Mouse (Mus musculus) CD4-positive, CD25-positive, alpha-beta regulatory T cell, adult 2 months (primary cell): ENCODE data around the gene Ston2.
A peak's percentile ranks its signal among the peaks of the same experiment; 100 is the strongest.

Experiments
- DNase-seq: peaks from one replicate; pipeline ENCODE4 v3.0.0-alpha.2; 2012; ENCODE audit warnings: low read depth, low spot score

Gene Ston2

DNA sequence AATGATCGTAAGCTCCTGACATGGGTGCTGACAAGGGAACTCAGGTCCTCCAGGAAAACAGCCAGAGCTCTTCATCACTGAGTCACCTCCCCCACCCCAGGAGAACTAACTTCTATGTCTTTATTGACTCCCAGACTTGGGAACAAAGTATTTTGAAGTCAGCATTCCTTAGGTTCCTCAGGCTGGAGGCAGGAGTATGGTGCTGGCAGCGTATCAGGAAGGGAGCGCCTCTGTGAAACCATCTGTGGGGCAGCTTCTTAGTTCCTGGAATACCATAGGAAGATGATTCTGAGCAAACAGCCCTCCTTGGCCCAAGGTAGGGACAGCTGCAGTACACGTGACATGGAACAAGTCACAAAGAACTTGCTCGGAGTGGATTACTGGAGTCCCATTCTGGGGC, 84.7 kb downstream of the Ston2 start:
- DNase-seq = no peak

DNA sequence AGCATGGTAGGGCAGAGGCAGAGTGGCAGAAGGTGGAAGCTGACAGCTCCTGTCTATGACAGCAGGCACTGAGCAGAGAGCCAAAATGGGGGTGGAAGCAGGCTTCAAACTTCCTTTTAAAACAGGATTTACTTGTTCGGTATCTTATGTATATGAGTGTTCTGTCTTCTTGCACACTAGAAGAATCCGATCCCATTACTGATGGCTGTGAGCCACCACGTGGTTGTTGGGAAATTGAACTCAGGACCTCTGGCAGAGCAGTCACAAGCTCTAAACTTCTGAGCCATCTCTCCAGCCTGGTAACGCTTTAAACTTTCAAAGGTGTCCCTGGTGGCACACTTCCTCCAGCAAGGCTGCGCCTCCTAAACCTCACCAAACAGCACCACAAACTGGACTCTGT, 85.4 kb downstream of the Ston2 start:
- no peak for DNase-seq

DNA sequence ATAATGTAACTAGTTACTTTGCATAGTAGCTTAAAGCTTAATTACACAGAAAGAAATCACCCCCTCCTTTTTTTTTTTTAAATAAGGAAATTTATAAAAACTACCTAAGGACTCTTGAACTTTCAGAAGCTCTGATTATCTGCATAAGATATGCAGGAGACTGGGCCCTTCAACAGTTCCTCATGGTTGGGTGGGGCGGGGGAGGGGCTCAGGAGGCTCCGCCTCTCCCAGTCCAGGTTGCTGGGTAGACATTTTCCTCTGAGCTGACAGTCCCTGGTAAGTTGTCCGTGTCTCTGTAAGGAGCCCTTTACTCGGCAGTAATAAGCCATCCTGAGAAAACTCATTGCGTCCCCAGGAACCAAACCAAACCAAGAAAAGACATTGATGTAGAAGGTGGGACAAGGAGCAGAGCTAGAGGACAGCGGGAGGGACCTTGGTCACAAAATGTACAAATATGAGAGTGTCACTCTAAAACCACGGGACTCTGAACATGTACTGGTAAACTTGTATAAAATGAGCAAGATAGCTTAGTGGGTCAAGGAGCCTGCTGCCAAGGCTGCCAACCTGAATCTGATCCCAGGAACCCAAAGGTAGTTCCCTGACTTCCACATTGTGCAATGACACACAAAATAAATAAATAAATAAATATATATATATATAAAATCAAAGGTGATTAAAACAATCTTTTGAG, 88.6 kb downstream of the Ston2 start:
- DNase-seq = no peak

DNA sequence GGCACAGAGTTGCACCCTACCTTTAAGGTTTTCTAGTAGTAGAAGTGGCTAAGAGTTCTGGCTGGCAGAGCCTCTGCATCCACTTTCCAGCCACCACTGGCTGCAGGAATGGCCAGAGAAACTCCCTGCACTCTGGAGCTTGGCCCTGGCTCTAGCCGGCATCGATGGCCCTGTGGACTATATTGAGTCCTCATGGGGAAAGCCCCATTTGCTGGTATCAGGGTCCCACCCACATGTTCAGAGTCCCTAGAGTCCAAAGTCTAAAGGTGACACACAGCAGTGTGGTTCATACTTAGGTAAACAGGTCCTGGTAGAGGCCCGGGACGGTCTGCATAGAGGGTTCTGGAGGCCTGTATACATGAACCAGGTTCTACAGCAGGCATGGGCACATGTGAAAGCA, 92.0 kb downstream of the Ston2 start:
- DNase-seq = no peak

DNA sequence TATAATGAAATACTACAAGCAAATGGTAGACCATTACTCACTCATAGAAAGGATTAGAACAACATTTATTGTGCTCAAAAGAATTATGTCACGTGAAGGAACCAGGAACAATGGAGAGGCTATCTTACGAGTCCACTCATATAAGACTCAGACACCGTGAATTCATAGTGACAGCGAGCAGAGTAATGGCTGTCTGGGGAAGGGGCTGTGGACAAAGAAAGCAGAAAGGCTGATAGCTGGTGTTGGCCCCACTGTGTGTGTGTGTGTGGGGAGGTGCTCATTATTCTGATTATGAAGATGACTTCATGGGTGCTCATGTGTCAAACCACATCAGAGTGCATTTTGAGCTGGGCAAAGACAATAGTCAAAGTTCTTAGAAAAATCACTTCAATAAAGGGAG, 92.4 kb downstream of the Ston2 start:
- no peak for DNase-seq

DNA sequence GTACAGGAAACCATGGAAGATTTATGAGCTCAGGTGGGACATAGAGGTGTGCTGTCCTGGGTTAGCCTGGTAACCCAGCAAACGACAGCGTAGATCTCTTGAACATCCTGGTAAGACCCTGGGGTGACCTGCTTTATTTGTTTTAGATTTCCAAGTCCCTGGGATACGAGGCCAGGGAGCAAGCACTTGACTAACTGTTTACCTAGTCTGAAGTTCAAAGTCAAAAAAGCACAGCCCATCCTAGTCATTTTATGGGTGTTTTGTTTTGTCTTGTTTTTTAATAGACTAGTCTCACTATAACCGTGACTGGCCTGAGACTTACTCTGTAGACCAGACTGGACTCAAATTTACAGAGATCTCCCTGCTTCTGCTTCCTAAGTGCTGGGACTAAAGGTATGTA, 93.4 kb downstream of the Ston2 start:
- DNase-seq = no peak

DNA sequence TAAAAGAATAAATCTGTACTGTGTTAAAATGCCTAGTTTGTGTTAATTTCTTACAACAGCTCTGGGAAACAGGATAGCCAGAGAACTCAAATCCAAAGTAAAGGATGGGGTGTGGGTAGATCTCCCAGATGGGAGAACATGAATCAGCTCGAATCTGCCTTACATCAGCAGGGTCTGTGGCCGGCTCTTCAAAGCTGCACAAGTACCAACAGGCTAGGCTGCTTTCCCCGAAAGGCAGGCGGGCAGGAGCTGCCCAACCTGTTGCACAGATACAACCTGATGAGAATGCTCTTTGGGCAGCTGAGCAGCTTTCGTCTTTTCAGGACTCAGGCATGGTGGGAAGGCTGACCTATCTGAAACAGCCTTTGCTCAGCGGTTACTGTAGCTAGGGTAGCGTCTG, 94.6 kb downstream of the Ston2 start:
- DNase-seq = no peak

DNA sequence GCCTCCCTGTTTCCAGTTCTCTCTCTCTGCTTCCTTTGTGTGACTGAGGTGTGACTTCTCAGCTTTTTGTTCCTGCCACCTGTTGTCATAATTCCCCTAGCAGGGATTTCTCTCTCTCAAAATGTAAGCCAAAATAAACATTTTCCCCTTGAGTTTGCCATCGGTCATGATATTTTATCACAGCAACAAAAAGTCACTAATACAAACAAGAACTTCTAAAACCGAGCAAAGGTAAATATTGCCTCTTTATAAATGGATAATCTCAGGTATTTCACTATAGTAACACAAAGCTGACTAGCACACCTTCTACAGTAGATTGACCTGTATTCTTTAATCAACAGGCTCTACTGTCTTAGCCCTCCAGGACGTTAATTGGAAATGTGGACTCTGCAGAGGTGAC, 95.2 kb downstream of the Ston2 start:
- DNase-seq = no peak

DNA sequence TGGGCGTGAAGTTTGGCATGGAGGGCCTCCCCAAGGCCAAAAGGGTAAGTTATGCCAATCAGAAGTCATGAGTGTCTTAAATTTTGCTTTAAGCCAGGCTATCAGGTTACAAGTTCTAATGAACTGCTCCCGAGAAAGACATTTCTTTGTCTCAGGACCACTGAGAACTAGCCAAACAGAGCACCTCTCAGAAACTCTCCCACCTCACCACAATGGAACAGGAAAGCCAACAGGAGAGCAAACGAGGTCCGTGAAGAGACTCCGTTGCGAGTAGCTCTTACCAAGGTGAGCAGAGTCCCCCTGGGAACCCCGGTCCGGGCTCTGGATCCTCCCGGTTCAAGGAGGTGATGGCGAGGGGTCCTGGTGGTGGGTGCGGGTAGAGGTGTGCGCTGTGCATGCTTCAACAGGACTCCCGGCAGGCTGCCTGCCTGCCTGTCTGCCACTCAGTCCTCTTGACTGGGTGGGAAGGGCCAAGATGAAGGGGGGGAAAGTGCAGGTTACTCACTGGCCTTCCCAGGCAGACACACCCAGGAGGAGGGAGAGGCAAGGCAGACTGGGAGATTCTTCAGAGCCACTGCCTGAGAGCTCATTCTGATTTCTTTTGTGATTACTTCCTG, 102.4 kb downstream of the Ston2 start:
- no peak for DNase-seq

DNA sequence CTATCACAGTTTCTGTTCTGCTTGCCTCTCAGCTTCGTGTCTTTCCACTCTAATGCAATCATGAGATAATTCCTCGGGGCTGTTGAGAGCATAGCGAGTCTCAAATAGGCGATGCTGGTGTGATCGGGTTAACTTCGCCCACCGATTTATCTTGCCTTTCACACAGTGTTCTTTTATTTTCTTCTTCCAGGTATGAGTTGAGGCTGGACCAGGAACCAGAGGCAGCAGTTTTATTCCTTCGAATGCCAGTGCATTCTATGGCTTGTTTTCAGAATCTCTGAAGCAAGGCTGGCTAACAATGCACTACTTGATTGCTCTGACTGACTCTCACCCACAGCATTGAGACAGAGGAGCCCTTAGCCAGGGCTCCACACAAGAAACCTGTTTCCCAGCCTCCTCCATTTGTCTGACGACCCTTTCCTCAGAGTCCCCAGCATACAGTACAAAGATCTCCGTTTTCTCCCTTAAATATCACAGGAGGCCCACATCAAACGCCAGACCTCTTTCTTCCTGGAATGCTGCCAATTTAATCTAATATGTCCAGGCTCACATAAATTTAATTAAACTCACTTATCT, 103.3 kb downstream of the Ston2 start:
- DNase-seq = no peak

DNA sequence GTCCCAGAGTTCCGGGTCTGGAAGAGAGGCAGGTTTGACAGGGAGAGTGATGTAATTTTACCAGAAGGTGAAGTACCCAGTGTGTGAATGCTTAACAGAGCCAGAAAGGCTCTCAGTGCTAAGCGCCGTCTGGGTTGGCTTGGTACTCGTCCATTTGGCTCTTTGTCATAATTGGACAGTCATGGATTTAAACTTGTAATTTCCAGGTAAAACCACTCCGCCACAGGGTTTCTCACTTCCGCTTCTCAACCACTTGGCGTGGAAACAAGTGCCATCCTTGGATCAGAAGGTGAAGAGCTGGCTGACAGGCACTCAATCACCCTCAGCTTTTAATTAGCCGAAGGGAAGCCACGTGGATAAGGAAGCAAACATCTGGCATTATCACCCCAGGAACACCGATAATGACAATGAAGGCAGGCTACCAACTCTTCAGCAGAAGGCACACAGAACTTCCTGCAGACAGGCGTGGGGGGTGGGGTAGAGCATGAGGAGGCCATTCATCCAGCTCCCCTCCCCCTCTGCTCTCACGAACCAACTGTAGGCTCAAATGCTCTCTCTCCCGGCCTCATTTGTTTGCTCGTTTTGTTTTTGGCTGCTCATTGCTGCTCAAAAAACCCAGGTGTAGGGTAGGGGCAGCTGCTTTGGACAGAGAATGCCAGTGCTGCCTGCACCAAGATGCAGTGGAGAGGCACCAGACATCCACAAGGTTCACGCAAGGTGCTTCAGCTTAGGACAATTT, 103.9 kb downstream of the Ston2 start:
- DNase-seq = peak; percentile 62

DNA sequence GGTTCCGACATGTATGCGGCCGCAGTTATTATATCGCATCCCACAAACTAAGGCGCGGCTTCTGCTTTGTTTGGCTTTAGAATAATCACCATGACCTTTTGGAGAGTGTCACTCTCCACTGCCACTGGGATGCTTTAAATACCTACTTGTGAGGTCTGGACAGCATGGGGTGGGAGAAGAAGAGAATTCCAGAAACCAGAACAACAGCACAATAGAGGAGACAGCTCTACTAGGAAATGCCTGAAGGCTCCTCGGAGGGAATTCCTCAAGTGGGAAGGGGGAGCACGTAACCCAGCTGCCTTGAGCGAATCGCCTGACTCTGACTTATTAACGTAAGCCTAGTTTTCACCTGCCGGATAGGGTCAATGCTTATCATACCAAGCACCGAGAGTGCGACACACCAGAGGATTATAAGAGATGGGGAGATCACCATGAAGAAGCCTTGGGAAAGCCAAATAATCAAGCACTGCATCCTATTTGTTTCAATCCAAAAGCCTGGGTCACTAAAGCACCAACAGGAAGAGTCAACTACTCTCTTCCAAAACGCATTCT, 104.6 kb downstream of the Ston2 start:
- DNase-seq = no peak

DNA sequence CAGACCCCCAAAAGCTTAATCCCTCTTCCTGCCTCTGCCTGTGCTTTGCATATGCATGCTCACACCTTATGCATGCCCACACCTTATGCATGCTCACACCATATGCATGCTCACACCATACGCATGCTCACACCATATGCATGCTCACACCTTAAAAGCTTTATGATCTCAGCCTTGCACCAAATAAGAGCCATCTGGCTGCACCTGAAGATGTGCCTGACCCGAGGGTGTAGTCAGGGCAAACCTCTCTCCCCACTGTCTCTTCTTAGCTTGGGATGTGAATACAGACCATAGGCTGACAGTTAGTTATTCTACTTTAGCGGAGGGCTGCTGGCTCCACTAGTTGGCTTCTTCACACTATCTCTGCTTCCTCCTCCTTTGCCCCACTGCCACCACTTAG, 105.1 kb downstream of the Ston2 start:
- no peak for DNase-seq

DNA sequence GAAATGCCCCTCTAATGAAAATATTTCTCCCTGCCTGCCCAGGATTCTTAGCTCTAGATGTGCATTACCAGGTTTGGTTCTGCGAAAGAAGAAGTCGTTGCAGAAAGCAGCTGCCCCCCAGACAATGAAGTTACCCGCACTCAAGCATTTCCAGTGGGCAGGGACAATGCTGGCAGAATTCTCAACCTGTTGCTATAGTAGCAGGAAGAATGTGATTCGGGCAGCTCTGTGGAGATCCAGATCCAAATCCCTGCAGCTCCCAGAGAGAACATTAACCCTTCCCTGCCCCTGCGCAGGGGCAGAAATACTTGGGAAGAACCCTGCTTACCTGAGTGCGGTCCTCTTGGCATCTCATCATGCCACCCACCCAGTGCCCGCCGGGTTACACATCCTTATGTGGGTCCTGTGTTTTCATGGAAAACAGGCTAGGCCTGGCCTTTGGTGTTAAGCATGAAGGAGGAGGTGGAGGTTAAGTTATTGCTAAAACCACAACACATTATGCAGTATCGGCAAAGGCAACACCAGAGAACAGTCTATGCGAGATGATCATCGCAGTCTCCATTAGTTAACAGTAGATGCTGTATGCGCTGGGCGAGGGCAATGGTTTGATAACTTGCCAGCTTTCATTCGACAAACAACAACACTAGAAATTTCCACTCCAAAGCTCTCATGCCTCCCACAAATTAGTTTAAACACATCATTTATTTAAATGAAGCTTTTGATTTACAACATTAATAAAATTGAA, 108.7 kb downstream of the Ston2 start:
- no peak for DNase-seq

DNA sequence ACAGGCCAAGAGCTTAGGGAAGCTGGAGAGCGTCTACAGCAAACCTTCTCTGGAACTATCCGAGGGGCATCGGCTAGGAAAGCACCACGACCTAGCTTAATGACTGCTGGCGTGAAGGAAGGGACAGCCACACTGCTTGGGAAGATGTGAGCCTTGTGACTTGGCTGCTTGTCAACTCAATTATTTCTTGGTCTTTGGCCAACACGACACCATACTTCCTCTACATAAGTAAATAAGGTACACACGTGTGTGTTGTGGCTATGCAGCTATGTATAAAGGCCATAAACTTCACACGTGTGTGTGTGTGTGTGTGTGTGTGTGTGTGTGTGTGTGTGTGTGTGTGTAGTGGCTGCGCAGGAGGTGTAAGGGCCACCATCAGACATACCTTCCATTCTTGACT, 112.2 kb downstream of the Ston2 start:
- no peak for DNase-seq

DNA sequence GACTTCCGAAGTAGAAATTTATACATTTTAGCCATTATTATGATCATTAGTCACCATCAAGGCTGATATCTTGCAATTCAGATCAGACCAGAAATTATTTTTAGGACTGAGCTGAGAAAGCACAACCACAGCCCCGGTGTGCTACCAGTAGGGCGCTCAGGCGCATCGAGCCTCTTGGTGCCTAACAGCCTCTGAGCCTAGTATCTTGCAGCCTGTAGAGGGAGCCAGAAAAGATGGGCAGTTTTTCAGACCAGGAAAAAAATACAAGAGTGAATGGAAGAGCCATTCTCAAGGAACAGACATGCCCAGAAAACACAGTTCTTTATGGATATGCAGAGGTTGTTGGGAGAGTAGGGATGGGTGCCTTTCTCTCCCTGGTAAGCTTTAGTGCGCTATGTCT, 115.0 kb downstream of the Ston2 start:
- peak; percentile 37 for DNase-seq

DNA sequence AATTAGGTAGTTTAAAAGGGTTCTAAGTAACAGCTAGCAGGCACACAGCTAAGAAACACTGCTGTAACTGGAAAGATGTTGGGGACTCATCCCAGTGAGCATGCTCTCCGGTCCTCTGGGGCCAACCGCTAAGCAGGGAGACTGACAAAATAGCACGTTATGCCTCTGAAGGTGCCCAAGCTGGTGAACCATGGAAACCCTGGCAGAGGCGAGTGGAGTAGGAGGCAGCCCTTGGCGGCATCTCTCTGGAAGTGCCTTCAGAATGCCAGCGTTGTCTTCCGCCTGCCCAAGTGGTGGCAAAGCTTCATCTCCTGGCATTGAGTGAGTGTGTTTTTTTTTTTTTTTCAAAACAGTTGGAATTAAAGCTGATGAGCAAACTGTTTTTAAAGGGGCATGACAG, 115.7 kb downstream of the Ston2 start:
- no peak for DNase-seq

DNA sequence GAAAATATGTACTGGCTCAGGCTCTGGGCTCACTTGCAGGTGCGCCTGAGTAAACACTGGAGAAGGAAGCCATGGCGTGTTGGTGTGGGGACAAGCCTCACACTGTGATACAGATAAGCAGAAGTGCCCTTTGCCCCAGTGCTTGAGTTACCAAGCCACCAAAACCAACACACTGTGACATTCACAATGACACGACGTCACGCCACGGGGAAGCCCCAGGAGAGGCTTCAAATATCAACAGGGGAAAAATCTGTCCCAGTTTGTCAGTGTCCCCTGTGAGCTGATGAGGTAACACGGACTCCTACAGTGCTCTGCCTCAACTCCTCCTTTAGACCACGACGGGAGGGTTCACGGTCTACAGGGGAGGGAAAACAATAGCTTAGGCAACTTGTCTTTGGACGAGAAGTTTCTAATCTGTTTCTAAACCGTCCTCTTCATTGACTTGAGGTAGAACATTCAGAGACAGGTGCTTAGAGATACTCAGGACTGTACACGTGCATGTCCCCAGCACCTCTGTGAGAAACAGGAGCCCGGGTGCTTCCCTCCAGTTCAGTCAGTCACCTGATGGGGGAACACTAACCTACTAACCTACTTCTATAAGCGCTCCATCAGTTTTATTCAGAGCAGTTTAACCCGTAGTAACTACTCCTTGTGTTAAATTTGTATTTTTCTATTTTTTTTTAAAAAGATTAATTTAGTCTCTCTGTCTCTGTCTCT, 119.5 kb downstream of the Ston2 start:
- peak; percentile 79 for DNase-seq

DNA sequence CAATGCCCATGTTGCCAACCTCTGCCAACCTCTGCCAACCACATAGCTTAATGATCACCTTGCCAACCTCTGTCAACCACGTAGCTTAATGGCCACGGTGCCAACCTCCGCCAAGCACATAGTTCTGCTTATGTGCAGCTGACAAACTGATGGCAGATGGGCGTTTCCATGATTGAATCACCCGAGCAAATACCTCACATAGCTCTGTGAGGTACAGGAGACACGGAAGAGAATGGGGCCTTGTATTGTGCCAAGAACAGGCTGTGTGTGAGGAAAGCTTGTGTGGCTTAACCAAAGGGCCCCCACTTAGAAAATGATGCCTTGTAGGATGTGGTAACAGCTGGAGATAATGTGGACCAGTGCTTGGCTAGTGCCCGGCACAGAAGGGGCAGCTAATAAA, 120.4 kb downstream of the Ston2 start:
- peak; percentile 15 for DNase-seq

DNA sequence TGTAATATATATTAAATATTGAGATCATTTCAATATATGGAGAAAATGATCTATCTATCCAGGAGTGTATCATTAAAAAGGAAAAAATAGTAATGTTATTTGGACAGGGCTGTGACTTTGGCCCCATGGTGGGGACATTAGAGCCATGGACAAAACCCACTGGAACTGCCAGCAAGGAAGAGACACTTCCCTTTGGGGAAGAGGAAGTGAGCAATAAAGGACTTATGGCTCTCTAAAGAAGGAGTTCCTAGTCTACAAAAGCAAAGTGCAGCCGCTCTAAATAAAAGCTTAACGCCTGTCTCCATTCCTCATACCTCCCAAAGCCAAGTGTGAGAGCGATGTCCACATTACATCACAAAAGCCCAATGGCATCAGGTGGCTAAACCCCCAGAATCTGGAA, 121.6 kb downstream of the Ston2 start:
- no peak for DNase-seq

DNA sequence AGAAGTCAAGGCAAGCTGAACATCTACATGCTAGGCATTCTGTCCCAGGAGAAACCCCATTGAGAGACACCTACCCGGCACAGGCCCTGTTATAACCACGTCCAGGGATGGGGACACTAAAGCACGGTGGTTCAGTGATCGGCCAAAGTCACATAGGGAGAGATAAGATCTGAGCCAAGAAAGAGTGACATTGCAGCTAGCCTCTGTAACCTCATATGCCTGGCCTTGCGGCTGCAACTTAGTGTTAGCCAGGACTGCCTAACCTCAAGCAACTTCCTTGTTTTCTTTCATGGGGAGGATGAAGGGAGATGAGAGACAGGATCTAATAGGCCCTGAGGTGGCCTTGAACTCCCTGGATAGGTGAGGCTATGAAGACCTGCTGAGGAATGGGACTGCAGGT, 122.8 kb downstream of the Ston2 start:
- DNase-seq = no peak
